Mouse (Mus musculus) layer of hippocampus, adult 18-20 months (tissue): Measurements from ENCODE around the gene Scamp1. TPM values are rescaled to one million over a fixed set of nuclear protein-coding genes. Genes with fewer than 3 reads are reported as not detected.

Source experiments
- DNase-seq, 2 experiments: peaks; one replicate each; pipeline ENCODE4 v3.0.0; 2022; ENCODE audit warnings: low spot score in 2 of 2
- total RNA-seq, 2 experiments: library from RNA; stranded (reverse); gene quantifications; 2 replicates each; pipeline ENCODE4 v1.2.3; 2021

Gene Scamp1
- total RNA-seq, 2 experiments from 2014 or later = 160 to 186 TPM

DNA sequence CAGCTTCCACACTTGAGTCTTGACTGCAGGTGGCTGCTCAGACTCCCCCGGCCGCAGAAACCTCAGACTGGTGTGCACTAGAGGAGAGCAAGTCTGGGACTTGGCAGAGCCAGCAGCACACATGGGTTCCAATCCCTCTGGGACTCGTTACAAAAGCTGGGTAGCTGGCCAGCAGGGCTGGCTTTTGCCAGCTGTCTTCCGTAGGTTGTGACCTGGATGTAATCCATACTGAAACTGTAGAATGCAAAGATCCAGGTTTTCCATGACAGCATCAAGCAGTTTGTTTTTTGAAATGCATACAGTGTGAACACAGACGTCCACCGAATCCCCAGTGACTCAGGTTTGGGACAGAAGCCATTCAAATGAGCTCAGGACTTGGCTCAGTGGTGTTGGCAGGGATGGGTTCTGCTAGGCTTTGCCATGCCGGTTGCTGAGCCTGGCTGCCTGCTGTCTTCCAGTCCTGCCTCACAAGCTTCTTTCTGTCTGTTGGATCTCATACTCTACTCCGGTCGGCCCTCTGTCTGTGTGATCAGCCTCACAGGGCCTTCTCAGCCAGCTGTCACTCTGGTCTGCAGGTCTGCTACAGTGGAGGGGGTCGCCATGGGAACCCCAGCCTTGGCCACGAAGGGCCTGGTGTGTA lies 107.1 kb downstream of the Scamp1 start:
- peak; percentile 83 to 90 for DNase-seq

DNA sequence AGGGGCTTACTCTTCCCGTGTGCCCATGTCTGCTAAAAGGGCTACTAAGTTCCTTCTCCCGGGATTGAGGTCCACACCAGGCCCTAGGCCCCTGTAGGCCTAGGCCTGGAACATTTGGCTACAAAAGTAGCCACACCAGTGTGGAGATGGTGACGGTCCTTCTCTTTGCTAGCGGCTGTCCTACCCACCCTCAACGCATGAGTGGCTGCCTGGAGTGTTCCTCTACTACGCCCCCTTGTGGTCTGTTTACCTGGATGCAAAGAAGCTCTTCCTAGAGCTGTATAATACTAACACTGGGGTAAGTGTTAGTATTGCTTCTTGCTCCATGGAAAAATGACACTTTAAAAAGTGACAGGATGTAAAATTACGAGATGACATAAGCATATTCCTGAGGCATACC lies 108.5 kb downstream of the Scamp1 start:
- DNase-seq = peak in 1 of 2 experiments; percentile 58

DNA sequence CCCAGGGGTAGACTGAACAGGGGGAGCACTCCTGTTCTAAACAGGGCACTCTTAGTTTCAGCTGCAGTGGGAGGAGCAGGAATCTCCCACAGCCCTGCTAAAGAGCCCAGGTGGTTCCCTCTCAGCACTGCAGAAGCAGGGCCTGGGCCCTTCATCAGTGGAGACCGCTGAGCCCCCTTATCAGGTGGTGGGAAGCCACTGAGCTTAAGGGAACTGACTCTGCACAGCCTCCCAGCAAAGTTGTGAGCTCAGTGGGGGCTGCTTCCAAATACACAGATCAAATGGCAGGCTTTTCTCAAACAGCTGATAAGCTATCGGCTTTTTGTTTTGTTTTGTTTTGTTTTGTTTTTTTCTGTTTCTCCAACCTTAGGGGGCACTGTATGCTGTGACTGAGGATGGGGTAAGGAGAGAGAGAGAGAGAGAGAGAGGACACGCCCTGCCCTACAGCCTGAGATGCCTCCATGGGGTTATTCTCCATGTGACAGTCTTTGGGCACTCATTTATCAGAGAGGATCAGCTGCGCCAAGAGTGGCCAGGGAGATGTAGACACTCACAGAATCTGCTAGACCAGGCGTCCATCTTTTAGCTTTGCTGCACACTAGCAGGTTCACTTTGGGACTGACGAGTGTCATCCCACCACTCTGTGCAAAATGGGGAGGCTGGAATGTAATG lies 110.1 kb downstream of the Scamp1 start:
- DNase-seq = no peak

DNA sequence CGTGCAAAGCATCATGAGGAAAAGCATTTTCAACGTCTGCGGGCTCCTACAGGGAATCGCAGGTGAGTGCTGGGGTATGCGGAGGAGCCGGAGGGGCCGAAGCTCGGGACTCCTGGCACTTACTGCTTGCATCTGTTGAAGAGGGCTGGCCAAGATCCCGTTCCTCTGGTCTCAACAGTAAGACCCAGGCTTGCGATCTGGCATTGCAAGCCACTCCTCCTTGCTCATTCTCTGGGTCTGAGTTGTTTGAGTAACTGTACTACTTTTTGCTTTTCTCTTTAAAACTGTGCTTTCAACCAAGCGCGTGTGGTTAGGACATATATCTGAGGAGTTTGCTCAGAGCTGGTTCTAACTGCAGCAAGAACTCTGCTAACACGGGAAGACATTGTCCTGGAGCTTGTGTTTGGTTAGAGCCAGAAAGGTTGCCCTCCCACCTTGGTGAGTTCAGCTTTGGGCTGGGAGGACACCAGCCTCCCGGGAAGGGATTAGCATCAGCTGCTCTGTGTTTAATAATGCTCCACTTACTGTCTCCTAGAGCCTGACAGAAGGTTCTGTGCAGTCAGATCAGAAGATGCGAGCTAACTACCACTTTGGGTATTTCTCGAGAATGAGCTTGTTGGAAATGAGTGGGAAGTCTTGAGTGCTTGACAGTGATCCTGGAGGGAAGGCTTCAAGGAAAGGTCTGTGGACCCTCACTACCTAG lies 110.9 kb downstream of the Scamp1 start:
- no peak for DNase-seq

DNA sequence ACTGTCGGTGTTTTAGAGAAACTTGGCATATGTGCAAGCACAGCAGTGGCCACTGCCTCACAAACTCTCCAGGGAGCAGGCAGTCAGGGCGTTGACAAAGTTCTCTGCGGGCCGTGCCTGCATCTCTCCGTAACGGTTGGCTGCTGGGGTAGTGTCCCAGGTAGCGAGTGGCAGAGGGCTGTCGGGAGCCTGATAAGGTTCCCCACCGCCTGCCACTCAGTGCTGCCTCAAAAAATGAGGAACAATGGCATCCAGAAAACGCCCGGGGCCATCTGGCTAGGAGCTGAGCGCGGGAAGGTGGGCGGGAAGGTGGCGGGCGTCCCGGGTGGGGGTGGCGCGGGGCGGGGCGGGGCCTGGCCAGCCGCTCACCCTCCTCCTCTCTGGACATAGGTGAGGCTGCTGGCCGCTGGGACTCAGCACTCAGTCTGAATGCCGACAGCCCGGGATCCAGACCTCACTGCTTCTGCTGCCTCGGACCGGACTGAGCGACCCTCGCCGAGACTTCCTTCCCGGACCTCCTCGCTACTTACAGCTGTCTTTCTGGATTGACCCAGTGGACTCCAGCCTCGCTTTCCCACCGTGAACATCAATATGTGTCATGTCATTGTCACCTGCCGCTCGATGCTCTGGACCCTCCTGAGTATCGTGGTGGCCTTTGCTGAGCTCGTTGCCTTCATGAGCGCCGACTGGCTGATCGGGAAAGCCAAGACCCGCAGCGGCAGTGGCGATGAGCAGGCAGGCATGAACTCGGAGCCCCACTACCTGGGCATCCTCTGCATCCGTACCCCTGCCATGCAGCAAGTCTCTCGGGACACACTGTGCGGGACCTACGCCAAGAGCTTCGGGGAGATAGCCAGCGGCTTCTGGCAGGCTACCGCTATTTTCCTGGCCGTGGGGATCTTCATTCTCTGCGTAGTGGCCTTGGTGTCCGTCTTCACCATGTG lies 111.8 kb downstream of the Scamp1 start:
- peak; percentile 33 to 71 for DNase-seq

DNA sequence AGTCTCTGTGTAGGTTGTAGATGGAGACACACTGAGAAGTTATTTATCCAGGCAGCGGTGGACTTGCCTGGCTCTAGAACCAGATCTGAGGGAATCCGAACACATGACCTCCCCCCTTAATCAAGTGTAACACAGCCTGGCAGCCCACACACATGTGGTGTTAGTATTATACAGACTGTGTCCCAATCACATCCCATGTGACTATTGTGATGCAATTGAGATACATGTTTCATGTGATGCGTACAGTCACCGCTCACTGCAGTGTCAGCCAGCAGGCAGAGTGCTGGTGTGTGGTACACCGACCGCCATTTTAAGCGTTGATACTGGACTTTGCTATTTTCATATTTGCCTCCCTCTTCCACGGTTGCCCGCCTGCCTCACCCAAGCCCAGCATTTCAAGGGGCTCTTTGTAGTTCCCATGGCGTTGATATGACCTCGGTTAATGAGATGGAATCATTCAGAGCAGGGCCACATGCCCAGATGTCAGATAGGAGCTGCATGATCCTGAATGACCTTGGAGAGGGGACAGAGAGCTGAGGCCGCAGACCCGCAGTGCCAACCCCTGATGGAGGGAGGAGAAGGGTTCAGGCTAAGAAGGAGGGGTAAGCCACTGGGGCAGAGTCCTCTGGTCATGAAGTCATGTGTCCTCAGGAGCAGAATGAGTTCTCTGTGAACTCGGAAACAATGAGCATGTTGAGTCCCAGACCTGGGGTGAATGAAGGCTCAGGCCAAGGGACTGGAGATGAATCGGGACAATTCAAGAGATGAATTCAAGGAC lies 112.9 kb downstream of the Scamp1 start:
- DNase-seq = peak; percentile 11 to 51

DNA sequence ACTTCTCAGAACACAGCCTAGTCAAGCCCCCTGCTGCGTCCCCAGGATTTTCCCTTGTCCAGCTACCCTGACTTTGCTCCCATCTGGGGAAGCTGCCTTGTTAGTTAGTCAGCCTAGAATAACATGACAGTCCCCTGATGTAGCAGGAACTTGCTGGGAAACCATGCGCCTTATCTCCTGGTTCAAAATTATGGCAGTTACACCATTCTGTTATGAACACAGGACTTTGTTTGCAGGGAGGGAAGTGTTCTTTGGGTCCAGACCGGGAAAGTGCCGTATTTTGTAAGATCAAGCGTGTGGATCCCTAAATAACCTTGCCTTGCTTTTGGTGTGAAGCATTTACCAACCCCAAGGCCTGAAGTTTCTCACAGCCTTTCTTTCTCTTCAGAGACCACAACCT lies 114.0 kb downstream of the Scamp1 start:
- DNase-seq = no peak

DNA sequence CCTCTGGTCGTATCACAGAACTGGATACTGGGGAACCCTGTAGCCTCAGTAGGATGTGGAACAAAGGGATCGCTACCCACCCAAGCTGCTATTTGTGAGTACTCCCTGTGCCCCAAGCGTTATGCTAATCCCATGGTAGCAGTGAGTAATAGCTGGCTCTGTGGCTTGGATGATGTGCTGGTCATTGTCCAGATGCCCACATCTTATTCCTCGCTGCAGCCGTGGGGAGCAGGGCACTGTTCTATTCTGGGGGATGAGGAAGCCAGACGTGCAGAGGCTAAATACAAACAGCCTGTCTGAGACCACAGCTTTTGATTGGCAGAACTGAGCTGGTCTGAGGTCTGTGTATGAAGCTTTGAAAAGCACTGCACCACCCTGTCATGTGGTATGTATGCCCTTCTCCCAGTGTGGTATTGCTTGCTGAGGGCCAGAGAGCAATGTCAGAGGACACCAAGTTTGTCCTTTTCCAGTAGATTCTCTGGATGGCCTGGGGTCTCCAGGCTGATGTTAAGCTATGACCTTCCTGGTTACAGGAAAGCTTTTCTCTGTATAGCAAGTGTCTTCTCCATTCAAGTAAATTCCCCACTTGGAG lies 116.2 kb downstream of the Scamp1 start:
- no peak for DNase-seq

DNA sequence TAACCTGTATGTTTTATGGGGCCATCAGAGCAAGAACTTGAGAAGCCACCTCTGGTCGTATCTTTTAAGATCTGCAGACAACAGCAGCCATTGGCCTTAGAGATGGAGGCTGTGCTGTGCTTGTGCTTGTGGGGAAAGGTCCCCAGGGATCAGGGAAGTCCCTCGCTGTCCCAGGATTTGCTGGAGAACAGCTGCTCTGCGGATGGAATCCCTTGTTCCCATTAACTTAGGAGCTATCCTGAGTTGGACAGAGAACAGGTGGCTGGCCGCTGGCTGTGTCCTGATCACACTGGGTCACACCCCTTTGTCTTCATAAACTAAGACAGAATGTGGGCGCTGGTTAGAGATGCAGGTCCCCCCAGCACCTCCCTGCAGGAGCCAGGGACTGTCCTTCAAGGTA lies 117.3 kb downstream of the Scamp1 start:
- DNase-seq = no peak

DNA sequence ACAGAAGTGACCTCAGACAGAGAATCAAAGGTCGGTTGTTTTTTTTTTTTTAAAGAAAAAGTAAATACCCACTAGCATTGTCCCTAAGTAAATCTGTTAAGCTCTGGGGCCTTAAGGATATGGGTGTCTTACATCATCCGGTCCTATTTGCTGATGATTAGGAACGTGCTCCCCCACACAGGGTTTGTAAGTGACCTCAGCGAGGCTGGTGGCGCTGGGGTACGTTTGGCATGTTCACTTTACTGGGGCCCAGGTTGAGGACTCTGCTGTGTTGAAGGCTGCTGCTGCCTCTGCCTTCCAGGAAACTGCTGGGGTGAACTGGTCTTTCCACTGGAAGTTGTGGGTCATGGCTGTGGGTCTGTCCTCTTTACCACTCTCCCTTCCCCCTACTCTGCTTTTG lies 121.2 kb downstream of the Scamp1 start:
- no peak for DNase-seq

DNA sequence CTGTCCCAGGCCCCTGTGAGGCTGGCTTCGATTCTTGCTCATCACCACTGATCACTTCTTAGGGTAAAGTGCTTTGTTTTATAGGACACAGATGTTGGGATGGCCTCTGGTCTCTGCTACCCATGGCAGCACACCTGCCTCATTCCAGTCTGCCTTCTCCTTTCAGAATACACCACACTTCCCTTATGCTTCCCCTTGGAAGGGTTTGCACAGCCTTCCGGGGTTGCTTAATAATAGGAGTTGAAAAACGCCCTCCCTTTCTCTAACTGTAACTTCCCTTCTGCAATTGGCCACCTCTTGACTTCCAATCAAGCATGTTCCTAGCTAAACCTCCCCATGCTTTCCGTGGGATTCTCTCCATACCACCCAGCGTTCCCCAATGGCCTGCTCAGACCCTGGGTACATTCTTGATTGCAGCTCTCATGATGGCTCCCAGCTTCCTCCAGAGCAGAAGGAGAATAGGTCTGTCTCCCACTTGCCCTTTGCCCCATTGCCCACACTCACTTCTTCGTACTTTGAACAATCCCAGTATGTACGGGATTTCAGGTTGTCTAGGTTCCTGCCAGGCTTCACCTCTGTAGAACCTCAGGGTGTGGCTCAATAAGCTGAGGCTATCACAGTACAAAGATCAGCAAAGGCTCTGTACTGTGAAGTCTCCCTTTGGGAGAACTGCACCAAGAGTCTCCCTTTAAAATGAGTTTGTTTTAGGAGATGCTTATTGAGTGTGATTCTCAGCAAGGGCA lies 126.0 kb downstream of the Scamp1 start:
- DNase-seq = no peak

DNA sequence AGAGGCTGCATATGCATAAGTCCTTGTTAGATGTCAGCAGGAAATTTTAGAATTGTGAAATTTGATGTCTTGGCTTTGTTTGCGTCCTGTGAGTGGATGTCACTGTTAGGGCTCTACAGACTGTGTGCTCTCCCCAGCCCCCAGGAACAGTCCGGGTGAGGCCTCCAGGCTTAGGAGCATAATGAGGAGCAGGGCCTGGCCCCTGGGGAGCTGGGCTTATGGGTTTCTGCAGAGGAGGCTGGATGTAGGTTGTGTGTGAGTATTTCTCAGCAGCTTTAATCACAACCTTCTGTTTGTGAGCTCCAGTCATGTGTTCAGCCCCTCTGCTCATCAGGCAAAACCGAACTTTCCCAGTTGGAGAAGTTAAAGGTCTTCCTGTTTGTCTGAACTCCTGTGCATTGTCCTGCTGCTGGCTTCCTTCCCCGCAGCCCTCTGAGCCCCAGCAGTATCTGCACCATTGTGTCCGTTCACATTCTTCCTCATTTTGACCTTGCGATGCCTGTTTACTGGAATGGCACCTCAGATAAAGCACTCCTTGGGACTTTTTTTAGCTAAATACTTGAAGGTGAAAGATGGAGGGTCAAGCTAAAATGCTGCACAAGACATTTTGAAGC lies 126.7 kb downstream of the Scamp1 start:
- DNase-seq = no peak

DNA sequence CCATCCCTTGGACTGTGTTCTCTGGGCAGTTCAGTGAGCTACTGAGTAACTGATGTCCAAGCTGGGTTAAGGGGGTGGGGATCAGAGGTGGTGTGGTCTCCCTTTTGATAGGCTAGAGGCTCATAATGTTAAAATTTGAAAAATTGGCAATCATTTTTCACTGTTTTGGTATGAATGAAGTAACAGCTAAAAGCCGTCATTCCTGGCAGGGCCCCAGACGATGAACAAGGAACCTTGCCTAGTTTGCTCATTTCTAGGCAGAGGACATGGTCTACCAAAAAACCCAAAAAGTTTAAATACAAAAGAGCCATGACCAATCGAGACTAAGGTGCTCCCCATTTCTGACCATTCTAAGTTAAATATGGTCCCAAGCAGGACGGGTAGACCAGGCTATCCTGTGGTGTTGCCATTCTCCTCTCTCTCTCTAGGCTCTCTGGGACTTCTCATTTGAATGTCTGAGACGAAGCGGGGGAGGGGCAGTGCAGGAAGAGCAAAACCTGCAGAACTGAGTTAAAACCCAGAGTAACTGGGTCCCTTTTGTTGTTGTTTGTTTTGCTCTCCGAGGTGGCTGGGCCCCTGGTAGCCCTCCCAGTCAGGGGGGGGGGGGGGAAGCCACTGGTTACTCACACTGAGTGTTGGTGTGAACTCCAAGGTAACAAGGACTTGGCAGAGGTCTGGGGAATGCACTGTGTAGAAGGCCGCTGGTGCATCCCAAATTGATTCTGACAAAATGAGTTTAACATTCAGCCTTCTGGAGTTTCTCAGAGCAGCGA lies 129.8 kb downstream of the Scamp1 start:
- no peak for DNase-seq

DNA sequence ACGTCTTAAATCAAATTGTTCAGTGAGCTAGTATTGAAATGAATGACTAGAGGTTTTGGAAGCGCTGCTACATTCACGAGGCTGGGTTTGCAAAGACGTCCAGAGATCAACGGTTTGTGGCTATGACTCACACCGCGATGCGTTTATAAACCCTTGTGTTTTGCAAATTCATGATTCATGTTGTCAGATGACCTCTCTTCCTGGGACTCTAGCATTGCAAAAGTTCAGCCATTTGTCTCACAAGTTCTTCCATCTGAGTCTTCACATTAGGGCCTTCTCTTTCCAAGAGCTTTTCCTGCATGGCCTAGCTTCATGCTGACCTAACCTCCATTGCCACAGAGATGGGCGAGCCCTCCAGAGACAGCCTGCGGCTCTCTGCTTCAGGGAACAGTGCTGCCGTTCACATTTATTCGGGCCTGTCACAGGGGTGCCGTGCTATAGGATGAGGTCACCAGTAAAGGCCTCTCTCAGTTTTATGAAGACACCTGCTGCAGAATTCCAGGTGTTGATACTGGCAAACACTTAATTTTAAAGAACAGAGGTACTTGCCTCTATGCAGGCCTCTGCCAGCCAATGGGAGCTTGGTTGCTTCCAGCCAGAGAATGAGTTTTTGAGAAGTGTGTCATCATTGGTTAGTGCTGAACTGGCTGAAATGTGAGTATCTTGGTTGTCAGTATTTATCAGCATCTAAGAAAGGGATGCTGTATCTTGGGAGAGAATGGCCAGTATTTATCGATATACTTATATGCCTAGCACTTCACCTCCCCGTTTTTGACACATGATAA lies 131.0 kb downstream of the Scamp1 start:
- no peak for DNase-seq

DNA sequence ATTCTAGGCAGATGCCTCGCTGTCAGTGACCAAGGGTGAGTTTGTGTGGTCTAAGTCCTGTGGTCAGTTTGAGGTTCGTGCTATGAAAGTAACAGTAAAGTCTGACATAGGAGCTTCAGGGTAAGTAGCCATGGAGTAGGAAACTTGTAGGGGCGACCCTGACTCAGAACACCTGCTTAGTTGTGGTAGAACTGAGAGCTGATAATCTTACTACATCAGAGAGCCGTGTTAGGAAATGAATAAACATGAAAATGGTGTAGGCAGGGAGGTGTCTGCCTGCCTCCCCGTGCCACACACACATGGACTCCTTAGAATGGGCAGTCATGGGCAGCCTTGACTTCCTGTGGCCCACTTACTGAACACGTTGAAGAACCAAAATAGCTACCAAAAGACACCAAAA lies 132.0 kb downstream of the Scamp1 start:
- no peak for DNase-seq

DNA sequence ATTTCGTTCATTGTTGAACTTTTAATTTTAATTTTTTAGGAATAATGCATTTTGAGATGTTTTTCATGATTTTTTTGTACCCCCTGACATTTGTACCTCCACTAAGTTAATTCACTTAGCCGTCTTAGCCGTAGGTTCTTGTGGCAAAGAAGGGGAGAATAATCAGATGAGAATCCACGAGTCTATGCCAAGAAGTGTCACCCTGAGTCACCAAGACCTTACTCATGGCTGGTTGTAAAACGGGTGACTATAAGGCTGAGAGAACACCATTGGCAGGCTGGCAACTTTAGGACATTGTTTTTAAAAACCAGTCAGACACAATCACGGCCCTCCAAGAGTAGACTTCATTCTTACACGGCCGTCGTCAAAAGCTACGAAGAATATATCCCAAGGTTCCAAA lies 132.8 kb downstream of the Scamp1 start:
- DNase-seq = no peak
